Mouse (Mus musculus) cortical plate, adult 2 months (tissue): ENCODE data around the gene Mrps15. TPM values are rescaled to one million over a fixed set of nuclear protein-coding genes. Genes with fewer than 3 reads are reported as not detected.
A peak's percentile ranks its signal among the peaks of the same experiment; 100 is the strongest.

Source experiments
- H3K27ac ChIP-seq: fragments of 200-500 bp; 2 replicates; pipeline ENCODE4 v1.5.1; 2012; ENCODE audit warnings: low read length, control low read depth, inconsistent platforms; ENCODE audit not compliant: insufficient read depth
- H3K4me1 ChIP-seq: fragments of 200-500 bp; 2 replicates; pipeline ENCODE4 v1.6.1; 2011; ENCODE audit warnings: low read length; ENCODE audit not compliant: control insufficient read depth, insufficient read depth
- H3K4me3 ChIP-seq: fragments of 200-500 bp; 2 replicates; pipeline ENCODE4 v1.5.1; 2011; ENCODE audit warnings: mild to moderate bottlenecking, low read length, control low read depth; ENCODE audit not compliant: insufficient read depth
- CTCF ChIP-seq: fragments of 200-500 bp; IDR thresholded peaks from 2 replicates; pipeline ENCODE4 v1.5.1; 2011; ENCODE audit warnings: mild to moderate bottlenecking, control low read depth, low read length; ENCODE audit not compliant: insufficient read depth; ENCODE audit errors: extremely low read depth
- POLR2A ChIP-seq: fragments of 200-500 bp; IDR thresholded peaks from 2 replicates; pipeline ENCODE4 v1.6.1; 2011; ENCODE audit warnings: mild to moderate bottlenecking, low read length, control low read depth; ENCODE audit not compliant: insufficient read depth; ENCODE audit errors: extremely low read depth
- polyA plus RNA-seq: library from polyadenylated mRNA; depleted of rRNA; stranded (reverse); fragments of >200 nt; gene quantifications from 2 replicates; pipeline ENCODE4 v1.2.3, GENCODE M21; 2012; rRNA removed

The Mrps15 gene
- 65.7 and 73.3 TPM in 2 replicates for polyA plus RNA-seq

DNA sequence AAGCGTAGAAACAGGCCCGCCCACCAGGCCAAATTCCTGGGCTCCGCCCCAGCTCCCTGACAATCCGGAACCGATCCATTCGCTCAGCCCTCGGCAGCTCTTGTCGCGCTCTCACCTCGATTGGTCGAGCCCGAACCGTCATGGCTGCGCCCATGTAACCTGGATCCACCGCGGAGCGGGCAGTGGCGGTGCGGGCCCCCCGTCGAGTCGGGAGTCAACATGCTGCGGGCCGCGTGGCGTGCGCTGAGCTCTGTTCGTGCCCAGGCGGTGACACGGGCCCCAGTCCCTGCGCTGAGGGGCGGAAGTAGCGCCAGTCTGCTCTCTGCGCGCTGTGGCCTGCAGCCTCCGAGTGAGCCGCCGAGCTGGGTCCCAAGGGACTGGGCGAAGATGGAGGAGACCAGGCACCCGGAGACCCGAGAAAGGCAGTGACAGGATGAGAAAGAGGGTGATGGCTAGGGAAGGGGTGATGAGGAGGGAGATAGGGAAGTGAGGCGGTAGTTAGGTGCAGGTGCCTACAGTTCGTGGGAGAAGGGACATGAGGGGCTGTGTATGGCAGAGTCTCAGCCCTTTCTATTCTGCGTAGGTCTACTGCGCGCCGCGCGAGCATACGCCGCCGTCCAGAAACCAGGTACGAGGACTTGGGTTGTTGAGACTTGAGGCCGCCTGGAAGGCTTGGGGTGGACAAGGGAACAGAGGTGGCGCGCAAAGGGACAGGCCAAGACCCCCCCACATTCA lies at the start of gene Mrps15:
Gene Mrps15 (plus strand): TSS at position 75 of the 735 bp plus-strand sequence.
- Histone ChIP-seq H3K4me3 (peak within 1 kb of the TSS; percentile 93), H3K27ac (peak within 1 kb of the TSS; percentile 38; the same call in 1 of the 2 replicates)
- no peak for TF ChIP-seq CTCF
- peak; percentile 78; the same call in 1 of the 2 replicates for TF ChIP-seq POLR2A

DNA sequence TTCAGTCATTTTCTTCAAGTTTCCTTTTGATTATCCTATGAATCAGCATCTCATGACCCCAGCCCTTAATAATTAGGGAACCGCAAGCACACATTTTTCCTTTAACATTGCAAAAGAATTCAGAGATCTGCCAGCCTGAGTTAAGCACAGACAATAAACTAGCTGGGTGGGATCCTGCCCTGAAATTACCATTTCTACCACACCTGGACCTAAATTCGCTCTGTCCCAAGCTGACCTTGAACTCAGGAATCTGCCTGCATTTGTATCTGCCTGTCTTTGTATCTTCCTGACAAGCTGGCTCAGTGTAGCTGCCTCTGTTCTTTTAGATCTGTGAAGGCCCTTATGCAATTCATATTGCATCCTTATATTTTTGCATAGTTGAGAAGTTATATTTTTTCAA lies 48.9 kb upstream of the Mrps15 start:
- H3K4me3 ChIP-seq: no peak overlapping the region
- no peaks in the 10 kb centered on the region for H3K4me1 ChIP-seq
- TF ChIP-seq CTCF: no peak
- no peak for TF ChIP-seq POLR2A
- no peak overlapping the region for H3K27ac ChIP-seq

More for the DNA sequence above, at the start of gene Mrps15:
- H3K4me1 ChIP-seq: 0 out of 2 replicates have a peak, but pooled peaks cover 3% of the 10 kb centered on the region

DNA sequence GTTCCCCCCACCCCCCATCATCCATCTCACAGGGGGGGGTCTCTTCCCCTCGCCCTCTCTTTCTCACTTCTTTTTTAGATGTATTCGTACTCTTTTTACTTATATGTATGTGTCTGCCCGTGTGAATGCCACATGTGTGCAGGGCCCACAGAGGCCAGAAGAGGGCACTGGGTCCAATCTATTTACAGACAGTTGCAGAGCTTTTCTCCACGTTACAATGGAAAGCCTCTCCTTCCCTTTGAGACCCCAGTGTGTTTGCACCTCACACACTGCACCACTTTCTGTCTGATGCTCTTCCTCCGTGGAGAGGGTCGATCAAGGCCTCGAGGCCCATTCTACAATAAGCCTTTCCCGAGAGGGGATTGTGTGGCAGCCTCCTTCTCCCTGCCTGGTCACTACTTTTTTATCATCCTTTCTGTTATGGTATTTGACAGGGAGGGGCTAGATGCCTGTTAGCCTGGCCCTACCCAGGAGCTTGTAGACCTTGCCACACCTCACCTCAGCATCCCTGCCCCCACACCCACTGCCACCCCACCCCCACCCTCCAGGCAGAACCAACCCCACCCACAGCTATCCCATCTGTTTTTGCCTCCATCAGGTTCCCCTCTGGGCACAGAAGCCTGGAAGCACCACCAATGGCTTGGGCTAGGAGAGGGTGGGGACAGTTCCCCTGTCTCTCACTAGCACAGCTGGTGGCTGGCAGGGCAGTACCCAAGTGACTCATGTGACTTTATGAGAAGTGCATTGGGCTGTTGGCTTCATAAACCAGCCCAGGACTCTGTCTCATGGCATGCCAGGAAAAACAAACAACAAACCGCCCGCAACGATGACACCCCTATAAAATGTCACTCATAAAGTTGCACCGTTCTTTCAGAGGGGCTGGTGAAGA lies 45.2 kb upstream of the Mrps15 start:
- no peak overlapping the region for H3K27ac ChIP-seq
- TF ChIP-seq POLR2A: no peak
- no peak for TF ChIP-seq CTCF
- H3K4me3 ChIP-seq: no peak overlapping the region

DNA sequence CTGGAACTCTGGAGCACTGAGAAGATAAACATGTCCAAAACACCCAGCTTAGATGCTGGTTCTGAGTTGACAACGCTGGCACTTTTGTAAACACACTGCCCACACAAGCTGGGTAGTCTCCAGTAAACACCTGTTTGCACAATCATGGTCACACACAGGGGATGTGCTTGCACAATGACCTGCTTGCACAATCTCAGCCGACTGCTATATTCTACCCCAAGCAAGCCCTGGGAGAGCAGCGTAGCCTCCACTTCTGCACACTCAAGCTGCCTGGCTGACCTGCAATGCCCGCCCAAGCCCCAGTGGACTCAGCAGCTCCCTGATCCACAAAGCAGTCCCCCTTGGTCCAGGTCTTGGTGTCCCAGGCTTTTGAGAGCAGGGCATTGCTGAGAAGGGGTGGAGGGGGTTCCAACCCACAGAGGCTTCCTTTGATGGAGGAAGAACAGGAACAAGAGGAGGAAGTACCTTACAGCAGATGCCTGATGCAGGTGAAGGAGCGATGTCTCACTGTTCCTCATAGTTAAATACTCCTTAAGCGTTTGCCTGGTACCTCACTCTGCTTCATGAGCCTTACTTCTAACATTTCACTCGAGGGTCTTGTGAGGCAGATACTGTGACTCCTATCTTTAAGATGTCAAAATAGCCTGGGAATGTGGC lies 28.9 kb upstream of the Mrps15 start:
- H3K4me1 ChIP-seq: no peaks in the 10 kb centered on the region
- TF ChIP-seq POLR2A (no peak), CTCF (no peak)
- no peak overlapping the region for H3K4me3 ChIP-seq
- H3K27ac ChIP-seq: no peak overlapping the region

More for the DNA sequence above, 45.2 kb upstream of the Mrps15 start:
- H3K4me1 ChIP-seq: no peaks in the 10 kb centered on the region

DNA sequence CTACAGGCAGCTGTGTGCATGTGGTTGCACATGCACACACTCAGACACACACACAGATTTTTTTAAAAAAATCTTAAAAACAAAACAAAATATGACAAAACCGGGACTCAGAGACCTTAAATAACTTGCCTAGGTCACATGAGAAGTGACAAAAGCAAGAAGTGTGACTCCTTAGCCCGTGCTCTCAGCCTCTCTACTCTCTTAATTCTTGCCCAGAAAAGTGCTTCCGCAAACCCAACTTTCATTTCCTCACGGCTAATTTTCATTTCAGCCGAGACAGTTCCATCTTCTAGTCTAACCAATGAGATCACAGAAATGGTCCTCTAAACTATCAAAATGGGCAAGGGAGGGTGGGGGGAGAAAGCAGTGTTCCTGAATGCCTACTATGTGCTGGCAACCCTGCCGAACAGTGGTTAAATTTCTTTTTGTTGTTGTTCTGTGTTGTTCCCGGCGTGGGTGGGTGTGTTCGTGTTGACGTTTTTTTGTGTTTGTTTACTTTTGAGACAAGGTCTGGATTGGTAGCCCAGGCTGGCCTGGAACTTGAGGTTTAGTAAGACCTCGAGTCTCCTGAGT lies 27.7 kb upstream of the Mrps15 start:
- no peaks in the 10 kb centered on the region for H3K4me1 ChIP-seq

DNA sequence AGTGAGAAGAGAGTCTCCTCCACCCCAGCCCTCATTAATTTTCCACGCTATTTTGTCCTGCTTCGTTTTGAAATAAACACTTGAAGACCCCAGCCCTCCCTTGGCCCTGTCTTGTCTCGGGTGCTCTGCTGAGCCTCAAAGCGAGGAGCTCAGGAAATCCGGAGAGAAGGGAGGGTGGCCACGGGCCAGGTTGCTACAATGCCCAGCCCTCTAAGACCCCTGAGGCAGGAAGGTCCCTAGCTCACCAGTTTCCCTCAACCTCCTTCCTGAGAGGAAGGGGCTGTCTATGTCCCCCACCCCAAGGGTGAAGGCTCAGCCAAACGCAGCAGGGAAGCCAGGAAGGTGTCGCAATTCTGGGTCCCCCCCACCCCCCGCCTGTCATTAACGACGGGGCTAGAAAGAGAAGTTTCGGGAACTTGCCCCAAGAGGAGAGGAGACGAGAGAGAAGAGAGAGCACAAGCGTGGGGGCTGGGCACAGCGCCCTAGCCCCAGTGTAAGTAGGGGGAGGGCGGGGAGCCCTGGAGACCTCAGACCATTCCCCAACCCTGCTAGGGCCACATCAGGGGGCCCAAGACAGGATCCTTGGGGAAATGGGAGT lies 22.3 kb upstream of the Mrps15 start, which contains the start of gene Csf3r:
Gene Csf3r (plus strand): TSS at position 248 of the 598 bp plus-strand sequence.
- peak within 1 kb of the TSS; percentile 17; the same call in 1 of the 2 replicates for H3K4me3 ChIP-seq
- no peak within 1 kb of the TSS; the same call in 1 of the 2 replicates for H3K27ac ChIP-seq
- H3K4me1 ChIP-seq: no peaks in the 10 kb centered on the region
- TF ChIP-seq CTCF (no peak), POLR2A (no peak)

More for the DNA sequence above, 27.7 kb upstream of the Mrps15 start:
- Histone ChIP-seq H3K27ac (no peak overlapping the region), H3K4me3 (no peak overlapping the region)
- TF ChIP-seq POLR2A (no peak), CTCF (no peak)

DNA sequence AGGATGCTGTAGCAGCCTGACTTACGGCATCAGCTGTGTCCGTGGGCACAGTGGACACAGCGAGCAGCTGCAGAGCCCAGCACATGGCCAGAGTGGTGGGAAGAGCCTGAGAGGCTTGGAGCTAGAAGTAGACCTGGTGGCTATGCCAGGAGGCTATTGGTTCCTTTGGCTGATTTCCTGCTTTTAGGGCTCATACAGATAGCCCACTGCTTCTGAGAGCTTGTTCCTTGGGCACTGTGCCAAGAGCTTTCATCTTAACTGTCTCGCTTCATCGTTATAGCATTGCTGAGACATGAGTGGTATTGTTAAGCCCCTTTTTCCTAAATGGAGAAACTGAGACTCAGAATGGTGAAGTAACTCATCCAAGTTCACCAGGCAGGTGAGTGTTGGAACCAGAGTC lies 20.9 kb upstream of the Mrps15 start:
- TF ChIP-seq POLR2A: no peak
- Histone ChIP-seq H3K27ac (no peak overlapping the region), H3K4me3 (no peak overlapping the region), H3K4me1 (no peaks in the 10 kb centered on the region)

DNA sequence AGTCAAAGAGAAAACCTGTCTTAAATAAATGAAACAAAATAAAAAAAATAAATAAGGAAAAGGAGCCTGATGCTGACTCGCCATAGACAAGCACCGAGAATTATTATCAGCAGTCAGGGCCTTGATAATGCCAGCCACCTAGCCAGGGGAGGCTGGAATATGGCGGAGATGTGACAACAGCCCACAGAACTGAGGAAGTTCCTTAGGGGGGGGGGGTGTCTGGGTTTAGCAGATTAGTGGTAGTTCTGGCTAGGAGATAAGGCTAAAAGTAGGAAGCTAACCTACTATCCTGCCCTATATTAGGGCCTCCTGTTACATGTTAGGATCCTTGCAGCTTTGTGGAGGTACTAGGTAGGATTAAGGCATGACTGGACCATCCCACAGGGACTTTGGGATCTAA lies 18.7 kb upstream of the Mrps15 start:
- no peak for TF ChIP-seq CTCF
- no peak for TF ChIP-seq POLR2A
- Histone ChIP-seq H3K27ac (no peak overlapping the region), H3K4me1 (no peaks in the 10 kb centered on the region), H3K4me3 (no peak overlapping the region)

DNA sequence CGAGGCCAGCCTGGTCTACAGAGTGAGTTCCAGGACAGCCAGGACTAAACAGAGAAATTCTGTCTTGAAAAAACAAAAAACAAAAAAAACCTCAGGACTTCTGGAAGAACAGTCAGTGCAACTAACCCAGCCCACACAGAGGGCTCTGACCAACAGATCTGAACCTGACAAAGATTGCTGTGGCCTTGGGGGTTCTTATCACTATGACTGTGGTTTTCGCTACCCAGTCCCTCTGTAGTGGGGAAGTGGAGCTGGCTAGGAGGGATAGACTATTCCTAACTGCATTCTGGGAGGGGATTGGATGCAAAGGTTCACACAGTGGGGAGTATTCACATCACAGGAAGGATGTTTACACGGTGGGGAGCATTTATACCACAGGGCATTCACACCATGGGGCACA lies 17.7 kb upstream of the Mrps15 start:
- no peaks in the 10 kb centered on the region for H3K4me1 ChIP-seq
- no peak overlapping the region for H3K4me3 ChIP-seq
- no peak for TF ChIP-seq POLR2A
- TF ChIP-seq CTCF: no peak
- H3K27ac ChIP-seq: no peak overlapping the region
